Mouse (Mus musculus) neural tube, embryonic 10.5 days (tissue): ENCODE data around the gene Nf1.

Experiments
- DNase-seq: peaks from one replicate; pipeline ENCODE4 v3.0.0-alpha.2; 2017; ENCODE audit warnings: low spot score; ENCODE audit errors: extremely low spot score

Gene Nf1

GRCm38 (mm10) chr11:79527015-79527738 is 187.7 kb downstream of the Nf1 start:
- no peak for DNase-seq

DNA sequence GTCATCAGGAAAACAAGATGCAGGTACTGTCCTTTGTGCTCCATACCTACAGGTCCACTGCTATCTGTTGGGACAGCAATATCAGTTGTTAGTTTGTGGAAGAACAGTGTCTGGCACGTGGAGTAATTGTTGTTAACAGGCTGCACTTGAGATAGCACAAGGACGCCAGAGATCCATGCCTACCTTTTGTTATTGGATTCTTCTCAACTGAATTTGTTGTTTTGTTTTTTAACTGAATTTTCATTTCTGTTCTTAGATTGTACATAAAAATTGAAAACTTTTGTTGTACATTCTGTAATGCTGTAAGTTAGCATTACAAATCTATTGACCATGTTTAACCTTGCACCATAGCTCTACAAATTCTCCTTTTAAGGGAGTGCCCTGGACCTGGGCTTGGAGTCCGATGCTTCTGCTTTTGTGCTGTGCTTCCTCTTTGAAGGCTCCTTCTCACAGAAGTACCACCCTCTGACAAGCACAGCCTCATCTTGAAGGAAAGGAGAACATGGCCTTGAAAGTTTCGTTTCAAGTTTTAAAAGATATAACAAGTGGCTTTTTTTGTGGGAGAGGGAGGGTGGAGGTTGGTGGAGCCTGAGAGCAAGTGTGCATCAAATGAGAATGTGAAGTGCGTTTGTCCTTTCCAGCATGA is 188.4 kb downstream of the Nf1 start:
- DNase-seq: no peak

DNA sequence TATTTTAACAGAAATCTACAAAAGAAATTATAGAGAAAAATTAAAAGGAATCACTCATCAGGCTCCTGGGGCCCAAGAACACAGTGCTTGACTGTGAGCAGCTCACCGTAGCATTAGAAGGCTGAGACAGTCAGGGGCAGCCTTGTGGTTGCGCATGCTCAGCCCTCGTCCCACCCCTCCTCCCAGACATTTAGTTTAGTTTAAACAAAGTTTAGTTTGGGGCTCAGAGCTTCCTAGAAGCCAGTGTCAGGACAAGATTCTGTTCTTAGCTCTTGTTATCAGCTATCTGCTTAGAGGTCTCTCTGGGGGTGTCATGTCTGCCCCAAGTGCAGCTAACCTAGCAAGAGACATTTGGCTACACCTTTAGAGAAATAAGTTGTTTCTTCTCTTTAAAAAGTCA is 189.1 kb downstream of the Nf1 start:
- DNase-seq: no peak

DNA sequence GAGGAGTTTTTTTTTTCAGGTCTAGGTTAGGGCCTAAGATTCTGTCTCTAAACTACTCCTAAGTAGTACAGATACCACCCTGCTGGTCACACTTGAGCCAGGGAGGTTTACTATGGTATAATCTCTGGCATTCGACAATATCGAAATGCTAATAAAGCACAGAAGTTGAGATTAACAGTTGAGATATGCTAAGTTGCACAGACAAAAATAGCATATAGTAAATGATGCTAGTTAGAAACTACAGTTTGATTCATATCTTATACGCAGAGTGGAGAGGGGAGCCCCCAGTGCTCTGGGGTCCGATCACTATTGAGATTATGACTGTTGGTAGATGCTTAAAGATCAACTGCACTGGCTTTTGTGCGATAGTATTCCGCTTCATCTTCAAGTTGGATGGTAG is 189.7 kb downstream of the Nf1 start:
- no peak for DNase-seq

DNA sequence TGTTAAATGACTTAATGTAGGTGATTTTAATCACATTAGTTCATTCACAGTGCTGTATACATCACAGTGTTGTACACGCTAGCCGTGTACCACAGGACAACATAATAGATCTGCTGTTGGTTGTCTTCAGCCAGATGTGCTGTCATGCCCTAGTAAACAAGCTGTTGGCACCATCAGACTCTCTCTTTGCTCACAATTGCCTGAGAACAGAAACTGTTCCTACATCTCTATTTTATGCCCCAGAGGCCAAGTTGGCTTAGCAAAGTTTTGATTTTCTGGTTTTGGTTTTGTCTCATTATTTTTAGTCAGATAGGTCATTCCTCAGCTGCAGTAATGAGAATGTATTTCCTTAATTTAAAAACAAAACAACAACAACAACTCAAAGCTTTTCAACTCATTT is 190.2 kb downstream of the Nf1 start:
- DNase-seq: no peak

DNA sequence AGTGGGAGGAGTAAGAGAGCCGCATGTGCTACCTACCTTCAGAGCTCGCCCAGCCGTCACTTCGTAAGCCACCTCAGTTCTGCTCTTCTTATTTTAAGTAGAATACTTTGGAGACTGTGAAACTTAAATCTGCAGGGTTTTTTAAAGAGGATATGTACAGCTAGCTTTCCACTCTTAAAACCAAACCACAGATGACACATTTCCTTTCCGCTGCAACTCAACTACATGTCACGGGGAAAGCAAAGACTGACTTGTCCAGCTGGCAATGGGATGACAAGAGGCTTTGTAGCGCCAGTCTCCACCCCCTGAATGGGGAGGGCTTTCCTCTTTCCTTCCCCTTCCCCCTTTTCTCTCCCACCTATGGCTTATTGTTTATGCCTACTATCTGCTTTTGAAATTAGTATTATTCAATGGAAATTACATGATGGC is 190.9 kb downstream of the Nf1 start, which contains the start of the genes Evi2 and Evi2a:
TSS of gene Evi2 (minus strand) at position 257 of the 429 bp plus-strand sequence.
TSS of gene Evi2a (minus strand) at position 277 of the 429 bp plus-strand sequence.
- DNase-seq: no peak

DNA sequence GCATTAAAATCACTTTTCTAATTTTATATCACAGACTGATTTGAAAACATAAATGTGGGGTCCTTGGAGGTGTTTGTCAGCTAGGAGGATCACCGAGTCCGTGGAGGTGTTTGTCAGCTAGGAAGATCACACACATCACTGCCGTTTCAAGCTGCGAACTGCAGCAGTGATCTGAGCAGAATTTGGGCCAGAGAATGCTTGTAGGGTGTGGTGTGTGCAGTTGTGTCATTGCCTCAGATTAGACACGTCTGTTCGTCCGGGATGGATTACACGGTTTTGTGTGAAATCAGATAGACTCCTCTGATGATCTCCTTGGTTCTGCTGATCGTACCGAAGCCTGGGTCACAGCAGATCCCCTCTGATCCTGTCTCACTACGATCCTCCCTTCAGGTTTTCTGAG is 191.3 kb downstream of the Nf1 start:
- DNase-seq: no peak

GRCm38 (mm10) chr11:79531485-79531884 is 192.0 kb downstream of the Nf1 start:
- no peak for DNase-seq

DNA sequence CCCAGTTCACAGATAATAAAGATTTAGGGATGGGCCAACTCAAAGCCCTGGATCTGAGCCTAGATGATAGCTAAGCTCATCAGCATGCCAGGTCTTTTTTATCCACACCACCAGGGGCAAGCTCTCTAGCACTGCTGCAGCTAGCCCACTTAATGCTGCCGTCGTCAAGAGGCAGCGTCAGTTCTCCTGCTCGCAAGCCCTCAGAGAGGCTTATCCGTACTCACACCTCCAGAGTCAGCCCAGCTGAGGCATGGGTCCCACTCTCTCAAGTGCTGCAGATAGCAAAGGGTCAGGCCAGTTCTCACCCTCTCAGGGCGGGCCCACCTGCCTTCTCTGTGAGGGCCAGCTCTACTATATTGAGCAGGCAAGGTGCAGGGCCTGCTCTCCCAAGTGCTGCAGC is 193.8 kb downstream of the Nf1 start:
- DNase-seq: no peak

- DNase-seq: no peak
Measured at GRCm38 (mm10) chr11:79533950-79534690, 194.6 kb downstream of the Nf1 start.

DNA sequence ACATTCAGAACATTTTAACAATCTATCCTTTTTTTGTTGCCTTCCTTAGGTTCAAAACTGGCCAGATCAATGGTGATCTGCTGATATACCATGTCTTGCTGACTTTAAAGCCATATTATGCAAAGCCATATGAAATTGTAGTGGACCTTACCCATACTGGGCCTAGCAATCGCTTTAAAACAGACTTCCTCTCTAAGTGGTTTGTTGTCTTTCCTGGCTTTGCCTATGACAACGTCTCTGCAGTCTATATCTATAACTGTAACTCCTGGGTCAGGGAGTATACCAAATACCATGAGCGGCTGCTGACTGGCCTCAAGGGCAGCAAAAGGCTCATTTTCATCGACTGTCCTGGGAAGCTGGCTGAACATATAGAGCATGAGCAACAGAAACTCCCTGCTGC is 196.1 kb downstream of the Nf1 start:
- no peak for DNase-seq

- no peak for DNase-seq
Measured at GRCm38 (mm10) chr11:79536293-79536692, 196.8 kb downstream of the Nf1 start.

GRCm38 (mm10) chr11:79552622-79553021 is 213.1 kb downstream of the Nf1 start:
- DNase-seq: no peak

- DNase-seq: no peak
Measured at GRCm38 (mm10) chr11:79560536-79560935, 221.0 kb downstream of the Nf1 start.

- DNase-seq: no peak
Measured at GRCm38 (mm10) chr11:79563493-79563892, 224.0 kb downstream of the Nf1 start.

- DNase-seq: no peak
Measured at GRCm38 (mm10) chr11:79566947-79567346, 227.5 kb downstream of the Nf1 start.

DNA sequence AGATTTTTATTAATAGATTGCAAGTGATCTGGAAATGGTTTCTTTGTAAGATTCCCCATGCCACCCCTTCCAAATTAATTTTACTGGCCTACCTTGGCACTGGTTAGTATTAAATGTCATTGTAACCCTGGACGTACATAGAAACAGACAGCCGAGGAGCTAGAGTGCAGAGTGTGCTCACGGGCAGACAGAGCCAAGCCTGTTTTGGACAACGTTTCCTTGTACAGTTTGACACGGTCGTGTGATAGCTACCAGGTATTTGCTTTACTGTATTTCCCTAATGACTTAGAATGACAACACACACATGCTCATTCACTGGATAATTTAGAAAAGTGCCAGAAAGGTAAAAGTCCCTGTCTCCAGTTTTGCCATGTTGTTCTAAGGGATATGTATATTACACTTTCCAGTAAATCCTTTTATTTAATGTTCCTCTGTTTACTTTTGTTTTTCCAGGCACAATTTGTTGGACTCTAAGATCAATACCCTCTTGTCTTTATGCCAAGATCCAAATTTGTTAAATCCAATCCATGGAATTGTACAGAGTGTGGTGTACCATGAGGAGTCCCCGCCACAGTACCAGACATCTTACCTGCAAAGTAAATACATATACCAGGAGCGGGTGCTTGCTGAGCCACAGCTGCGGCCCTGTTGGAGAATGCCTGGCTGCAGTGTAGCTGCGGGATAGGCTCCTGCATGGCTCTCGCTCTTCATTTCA is 228.9 kb downstream of the Nf1 start:
- DNase-seq: no peak

- no peak for DNase-seq
Measured at GRCm38 (mm10) chr11:79570319-79570718, 230.8 kb downstream of the Nf1 start.

DNA sequence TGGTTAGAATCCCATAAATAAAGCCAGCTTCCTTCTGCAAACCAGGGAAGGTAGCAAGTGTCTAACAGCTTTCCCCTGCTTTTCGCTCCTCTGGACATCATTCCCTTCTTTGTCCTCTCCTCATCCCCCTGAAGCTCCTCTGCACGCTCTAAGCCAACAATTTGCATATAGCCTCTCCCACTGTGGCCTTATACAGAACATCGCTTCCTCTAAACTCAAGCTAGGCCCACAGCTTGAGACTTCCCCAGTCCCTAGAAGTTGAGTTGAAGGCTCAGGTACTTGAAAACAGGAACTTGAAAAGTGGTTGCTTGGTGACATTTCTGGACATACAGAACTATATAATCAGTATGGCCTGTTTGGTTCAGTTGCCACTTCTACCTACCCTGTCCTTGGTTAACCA is 234.3 kb downstream of the Nf1 start:
- no peak for DNase-seq

GRCm38 (mm10) chr11:79575383-79576073 is 236.0 kb downstream of the Nf1 start:
- no peak for DNase-seq

GRCm38 (mm10) chr11:79577741-79578140 is 238.2 kb downstream of the Nf1 start:
- peak; percentile 68 for DNase-seq
